Mouse (Mus musculus): Measurements from ENCODE around the gene Gm19684.
"Not testable (repeated sequence)": the region's sequence is repeated elsewhere in the genome, so short reads cannot be mapped to it uniquely, and the experiment has no call there.

The Gm19684 gene

GRCm38 (mm10) chr17:36128968-36129817 lies 7.7 kb downstream of the Gm19684 start, which contains the start of gene Gm7030:
Gm7030 (minus strand) TSS chr17:36129425.
- not testable (repeated sequence) for DNase-seq (ENCODE audit: extremely low spot score, low read depth, low spot score)

DNA sequence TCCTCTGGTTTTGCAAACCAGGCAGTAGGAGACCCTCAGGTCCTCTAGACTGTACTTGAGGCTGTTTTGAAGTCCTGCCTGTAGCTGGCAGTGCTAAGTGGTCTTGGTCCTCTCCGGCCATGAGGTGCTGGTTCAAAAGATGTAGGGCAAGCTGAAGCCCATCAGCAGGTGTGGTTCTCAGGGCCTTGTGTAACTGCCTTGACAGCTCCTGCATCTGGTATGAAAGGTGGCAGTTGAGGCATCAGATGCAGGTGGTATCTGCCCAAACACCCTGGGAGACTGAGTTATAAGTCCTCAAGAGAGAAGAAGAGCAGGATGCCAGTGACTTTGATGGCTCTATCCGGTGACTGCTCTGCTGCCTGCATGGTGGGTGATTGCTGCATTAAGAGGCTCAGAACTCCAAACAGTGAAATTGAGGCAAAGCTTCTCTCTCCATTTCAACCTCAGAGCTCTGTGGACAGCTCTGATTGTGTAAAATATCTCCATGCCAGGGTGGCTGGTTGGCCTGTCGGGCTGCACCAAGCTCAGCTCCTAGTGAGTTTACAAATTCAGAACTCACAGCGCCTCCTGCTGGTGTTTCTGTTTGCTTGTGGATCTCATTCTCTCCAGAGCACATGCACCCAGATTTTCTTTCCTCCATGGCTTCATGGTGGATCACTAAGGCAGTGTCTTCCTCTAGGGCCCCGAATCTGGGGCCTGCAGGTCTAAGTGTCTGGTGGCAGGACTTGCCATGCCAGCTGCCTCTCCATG lies 10.2 kb downstream of the Gm19684 start:
- DNase-seq (ENCODE audit: extremely low spot score, low read depth, low spot score): no peak

DNA sequence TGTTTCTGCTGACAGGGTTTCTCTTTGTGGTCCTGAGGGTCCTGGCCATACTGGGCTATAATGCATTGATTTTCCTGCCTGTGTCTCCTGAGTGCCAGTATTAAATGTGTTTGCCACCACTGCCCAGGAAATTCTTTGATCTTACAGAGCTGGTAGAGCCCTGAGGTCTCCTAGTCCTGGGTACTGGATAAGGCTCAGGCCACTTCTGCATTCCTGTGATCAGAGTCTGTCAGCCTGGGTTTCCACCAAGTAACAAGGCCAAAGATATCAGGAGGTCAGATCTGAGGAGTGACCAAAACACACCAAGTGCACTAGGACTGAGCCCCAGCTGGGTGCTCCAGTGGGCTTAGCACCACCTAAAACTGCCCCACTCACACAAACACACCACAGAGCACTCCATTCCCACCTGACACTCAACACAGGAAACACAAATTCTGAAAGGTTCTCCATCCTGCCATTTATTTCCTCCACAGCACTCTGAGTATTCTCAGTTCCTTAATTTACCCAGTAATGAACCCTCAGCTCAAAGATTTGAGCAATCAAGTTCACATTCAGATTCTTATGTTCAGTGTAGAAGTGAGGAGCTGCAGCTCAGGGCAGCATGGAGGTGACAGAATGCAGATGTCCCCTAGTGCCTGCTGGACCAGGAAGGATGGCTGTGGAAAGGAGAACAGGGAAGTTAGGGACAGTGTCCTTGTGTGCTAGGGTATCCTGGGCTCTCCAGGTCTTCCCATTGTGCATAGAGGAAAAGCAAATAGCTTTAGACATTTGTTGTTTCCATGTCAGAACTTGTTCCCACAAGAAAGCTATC lies 14.1 kb downstream of the Gm19684 start:
- DNase-seq (ENCODE audit: extremely low spot score, low read depth, low spot score): not testable (repeated sequence)

GRCm38 (mm10) chr17:36136299-36136848 lies 14.9 kb downstream of the Gm19684 start:
- DNase-seq (ENCODE audit: extremely low spot score, low read depth, low spot score): not testable (repeated sequence)

- DNase-seq (ENCODE audit: extremely low spot score, low read depth, low spot score): no peak
Measured at GRCm38 (mm10) chr17:36145111-36145860, 23.8 kb downstream of the Gm19684 start.

DNA sequence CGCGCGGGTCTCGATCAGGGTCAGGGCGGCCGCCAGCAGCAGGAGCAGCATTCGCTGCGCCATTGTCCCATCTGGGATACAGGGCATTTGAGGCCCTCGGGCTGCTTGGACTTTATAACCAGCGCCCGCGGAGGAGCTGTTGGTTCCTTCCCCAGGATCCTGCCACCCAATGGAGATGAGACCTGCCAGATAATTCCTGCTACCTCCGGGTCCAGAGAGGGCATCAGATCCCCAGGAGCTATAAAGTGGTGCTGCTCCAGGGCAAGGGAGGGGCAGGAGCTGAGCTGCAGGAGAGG lies 24.3 kb downstream of the Gm19684 start:
- DNase-seq (ENCODE audit: extremely low spot score, low read depth, low spot score): not testable (repeated sequence)

DNA sequence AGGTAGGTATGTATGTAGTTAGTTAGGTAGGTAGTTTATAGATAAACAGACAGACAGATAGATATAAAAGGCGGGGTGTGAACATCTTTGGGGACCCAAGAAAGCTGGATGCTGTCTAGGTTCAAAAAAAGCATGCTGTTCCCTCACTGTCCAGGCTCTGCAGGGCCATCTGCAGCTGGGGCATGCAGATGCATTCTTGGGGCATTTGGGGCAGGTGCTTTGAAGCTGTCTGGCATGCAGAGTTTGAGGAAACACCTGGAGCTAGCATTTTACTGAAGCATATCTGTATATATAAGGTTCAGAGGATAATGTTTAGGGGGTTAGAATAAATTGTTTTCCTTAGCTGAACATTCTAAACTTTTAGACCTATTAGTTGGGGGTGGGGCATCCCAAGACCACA lies 25.5 kb downstream of the Gm19684 start:
- DNase-seq (ENCODE audit: extremely low spot score, low read depth, low spot score): not testable (repeated sequence)

DNA sequence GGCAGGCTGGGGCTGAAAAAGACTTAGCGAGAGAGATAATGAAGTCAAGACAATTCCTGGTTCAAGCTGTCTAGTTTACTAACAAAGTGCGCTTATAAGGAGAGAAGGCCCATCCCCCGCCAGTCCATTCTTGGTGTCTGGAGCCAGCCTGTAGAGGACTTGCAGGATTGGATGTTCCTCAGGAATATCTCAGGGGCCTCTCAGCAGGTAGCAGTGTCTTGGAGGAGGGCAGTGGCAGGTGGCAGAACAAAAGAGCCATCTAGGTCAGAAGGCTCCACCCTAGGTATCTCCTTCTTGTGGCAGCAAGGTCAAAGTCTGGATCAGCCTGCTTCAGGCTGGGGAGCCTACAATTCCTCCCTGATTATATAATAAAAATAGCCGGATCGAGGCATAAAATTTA lies 27.0 kb downstream of the Gm19684 start:
- DNase-seq (ENCODE audit: extremely low spot score, low read depth, low spot score): not testable (repeated sequence)

DNA sequence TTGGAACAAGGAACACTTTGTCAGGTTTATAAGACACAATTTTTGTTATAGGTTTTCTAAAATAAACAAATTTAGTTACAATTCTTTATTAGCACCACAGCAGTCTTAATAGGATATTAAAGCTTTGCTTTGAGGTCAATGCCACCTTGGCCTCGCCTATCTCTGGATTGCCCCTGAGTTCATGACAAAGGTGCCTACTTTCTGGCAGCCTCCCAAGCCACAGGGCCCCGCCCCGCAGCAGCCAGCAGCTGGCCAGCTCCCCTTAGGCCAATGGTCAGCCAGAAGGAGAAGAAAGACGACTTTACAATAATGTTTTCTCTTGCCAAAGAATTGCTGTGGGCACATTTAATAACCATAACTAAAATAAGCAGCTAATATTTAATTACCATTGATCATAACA lies 29.7 kb downstream of the Gm19684 start:
- DNase-seq (ENCODE audit: extremely low spot score, low read depth, low spot score): not testable (repeated sequence)

DNA sequence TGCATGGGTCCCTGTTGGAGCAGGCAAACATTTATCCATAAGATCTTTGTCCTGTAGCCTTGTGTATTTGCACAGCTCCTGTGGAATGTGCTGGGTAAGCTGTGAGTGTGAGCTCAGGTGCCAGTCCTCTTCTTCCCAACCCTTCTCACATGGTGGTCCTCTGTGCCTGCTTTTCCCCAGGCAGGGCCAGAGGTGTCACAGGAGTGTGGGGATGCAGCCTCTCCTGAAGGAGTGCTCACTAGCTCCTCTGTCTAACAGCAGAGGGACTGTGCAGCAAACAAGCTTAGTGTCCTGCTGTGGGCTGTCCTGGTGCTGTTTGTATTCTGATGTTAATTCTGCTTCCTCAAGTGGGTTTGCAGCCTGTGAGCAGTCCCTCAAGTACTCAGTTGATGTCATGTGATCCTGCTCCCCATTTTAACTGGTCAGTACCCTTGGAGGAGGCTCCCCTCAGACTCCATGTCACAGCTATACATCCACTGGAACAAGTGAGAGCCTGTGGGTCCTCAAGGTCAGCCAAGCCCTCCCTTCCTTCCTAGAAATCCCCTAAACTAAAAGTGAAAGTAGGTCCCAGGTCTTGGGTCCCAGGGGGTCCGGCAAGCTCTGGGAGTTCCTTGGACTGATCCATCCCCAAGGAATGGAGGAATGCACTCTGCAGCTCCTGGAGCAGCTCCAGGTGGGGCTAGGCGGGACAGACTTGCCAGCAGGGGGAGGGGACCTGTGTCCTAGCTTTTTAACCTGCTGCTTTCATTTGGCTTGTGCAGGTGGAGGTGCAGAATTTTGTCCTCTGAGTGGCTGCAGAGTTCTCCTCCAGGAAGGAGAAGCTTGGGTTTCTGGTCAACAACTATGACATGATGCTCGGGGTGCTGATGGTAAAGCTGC lies 33.0 kb downstream of the Gm19684 start:
- no peak for DNase-seq (ENCODE audit: extremely low spot score, low read depth, low spot score)

DNA sequence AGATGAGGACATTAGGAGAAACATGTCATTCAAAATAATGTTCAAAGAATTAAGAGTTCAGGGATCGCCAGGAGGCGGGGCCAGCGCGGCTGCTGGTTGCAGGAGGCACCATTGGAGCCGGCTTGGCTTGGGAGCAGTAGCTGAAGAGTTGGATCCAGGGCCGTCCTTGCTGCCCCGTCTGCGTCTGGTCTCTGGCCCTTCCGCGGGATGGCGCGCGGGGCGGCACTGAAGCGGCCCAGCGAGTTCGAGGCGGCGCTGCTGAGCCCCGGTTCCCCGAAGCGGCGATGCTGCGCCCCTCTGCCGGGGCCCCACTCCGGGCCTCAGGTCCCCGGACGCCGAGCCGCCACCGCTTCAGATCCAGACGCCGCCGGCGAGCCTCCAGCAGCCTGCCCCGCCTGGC lies 36.3 kb downstream of the Gm19684 start:
- DNase-seq (ENCODE audit: extremely low spot score, low read depth, low spot score): not testable (repeated sequence)

GRCm38 (mm10) chr17:36158264-36158663 lies 36.8 kb downstream of the Gm19684 start:
- not testable (repeated sequence) for DNase-seq (ENCODE audit: extremely low spot score, low read depth, low spot score)

DNA sequence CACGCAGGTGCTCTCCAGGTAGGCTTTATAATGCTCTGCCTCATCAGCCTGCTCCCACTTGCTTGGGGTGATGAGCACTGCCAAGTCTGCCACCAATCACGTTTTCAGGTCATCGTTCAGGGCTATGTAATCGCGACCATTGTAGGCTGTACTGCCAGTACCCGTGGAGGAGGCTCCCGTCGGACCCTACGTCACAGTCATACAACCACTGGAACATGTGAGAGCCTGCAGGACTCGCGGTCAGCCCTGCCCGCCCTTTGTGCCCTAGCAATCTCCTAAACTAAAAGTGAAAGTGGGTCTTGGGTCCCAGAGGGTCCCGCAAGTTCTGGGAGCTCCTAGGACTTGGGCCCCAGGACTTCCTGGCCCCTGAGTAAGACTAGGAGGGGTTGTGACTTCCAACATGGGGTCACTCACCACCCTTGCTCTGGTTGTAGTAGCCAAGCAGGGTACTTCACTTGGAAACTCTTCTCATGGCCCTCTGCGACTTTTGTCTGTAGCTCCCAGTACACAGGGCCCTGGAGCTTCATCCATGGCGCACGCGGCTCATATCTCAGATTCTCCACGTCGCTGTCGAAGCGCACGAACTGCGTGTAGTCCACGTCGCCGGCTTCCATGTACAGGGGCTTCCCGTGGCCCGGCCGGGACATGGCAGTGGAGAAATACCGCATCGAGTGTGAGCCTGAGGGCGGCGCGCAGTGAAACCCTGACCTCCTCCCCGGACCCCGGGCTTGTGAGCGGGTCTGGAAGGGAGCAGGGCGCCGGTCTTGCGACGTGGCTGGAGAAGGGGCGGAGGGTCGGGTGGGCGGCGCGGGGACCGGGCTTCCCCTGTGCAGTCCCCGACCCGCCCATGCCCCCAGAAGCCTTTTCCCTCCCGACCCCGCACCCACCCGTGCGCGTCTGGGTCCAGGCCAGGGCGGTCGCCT lies 39.9 kb downstream of the Gm19684 start:
- no peak for DNase-seq (ENCODE audit: extremely low spot score, low read depth, low spot score)

DNA sequence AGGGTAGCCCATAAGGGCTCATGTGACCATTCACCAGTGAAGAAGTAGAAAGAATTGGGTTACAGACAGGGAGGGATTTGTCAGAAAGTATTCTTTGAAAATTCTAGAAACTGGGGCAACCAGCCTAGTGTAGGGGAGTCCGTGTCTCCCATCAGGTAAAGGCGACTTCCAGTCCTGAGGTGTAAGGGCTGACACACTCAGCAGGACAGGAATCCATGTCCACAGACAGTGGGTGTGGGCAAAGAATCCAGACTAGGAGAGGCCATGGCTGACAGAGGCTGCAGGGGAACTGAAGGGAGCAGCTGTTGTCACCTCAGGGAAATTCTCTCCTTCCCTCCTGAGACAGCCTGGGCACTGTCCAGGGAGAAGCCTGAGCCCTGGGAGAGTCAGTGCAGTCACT lies 45.4 kb downstream of the Gm19684 start:
- DNase-seq (ENCODE audit: extremely low spot score, low read depth, low spot score): not testable (repeated sequence)

- DNase-seq (ENCODE audit: extremely low spot score, low read depth, low spot score): no peak
Measured at GRCm38 (mm10) chr17:36167306-36168038, 46.0 kb downstream of the Gm19684 start.

DNA sequence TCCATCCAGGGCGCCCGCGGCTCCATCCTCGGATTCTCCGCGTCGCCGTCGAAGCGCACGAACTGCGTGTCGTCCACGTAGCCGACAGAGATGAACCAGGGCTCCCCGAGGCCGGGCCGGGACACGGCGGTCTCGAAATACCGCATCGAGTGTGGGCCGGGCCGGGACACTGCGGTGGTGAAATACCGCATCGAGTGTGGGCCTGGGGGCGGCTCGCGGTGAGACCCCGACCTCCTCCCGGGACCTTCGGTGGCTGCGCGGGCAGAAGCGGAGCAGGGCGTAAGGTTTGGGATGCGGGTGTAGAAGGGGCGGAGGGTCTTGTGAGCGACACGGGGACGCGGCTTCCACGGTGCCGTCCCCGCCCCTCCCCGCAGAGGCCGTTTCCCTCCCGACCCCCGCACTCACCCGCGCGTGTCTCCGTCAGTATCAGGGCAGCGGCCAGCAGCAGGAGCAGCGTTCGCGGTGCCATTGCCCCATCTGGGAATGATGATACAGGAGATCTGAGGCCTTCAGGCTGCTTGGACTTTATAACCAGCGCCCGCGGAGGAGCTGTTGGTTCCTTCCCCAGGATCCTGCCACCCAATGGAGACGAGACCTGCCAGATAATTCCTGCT lies 46.7 kb downstream of the Gm19684 start, which contains the start of gene Gm8909:
TSS of gene Gm8909 (minus strand) at position 499 of the 614 bp plus-strand sequence.
- no peak for DNase-seq (ENCODE audit: extremely low spot score, low read depth, low spot score)

GRCm38 (mm10) chr17:36169094-36169493 lies 47.6 kb downstream of the Gm19684 start:
- not testable (repeated sequence) for DNase-seq (ENCODE audit: extremely low spot score, low read depth, low spot score)

Measured in hindlimb bud, embryonic 11.5 days (tissue).